Mouse (Mus musculus) 3134 (cell line): ENCODE data around the gene Hoxb9.

Experiments
- DNase-seq: peaks from one replicate; pipeline ENCODE4 v3.0.0-alpha.2; 2011; ENCODE audit warnings: low spot score; ENCODE audit not compliant: insufficient read length; ENCODE audit errors: extremely low read depth

Gene Hoxb9

GRCm38 (mm10) chr11:96270996-96271540, at the start of gene Hoxb9:
Hoxb9 (plus strand) TSS chr11:96271457.
- DNase-seq = peak; percentile 88

- no peak for DNase-seq
Observed at GRCm38 (mm10) chr11:96223813-96224212, 47.4 kb upstream of the Hoxb9 start.

- DNase-seq = no peak
Observed at GRCm38 (mm10) chr11:96227676-96228075, 43.6 kb upstream of the Hoxb9 start.

GRCm38 (mm10) chr11:96234906-96235305, 36.4 kb upstream of the Hoxb9 start:
- peak; percentile 59 for DNase-seq

- peak; percentile 32 for DNase-seq
Observed at GRCm38 (mm10) chr11:96240211-96240610, 31.0 kb upstream of the Hoxb9 start.

GRCm38 (mm10) chr11:96250901-96251300, 20.4 kb upstream of the Hoxb9 start:
- peak; percentile 73 for DNase-seq

- peak; percentile 73 for DNase-seq
Observed at GRCm38 (mm10) chr11:96251480-96252031, 19.7 kb upstream of the Hoxb9 start.

GRCm38 (mm10) chr11:96252541-96253120, 18.6 kb upstream of the Hoxb9 start:
- no peak for DNase-seq

GRCm38 (mm10) chr11:96254221-96254620, 17.0 kb upstream of the Hoxb9 start:
- DNase-seq = no peak

- DNase-seq = no peak
Observed at GRCm38 (mm10) chr11:96255111-96255995, 15.9 kb upstream of the Hoxb9 start.

- DNase-seq = no peak
Observed at GRCm38 (mm10) chr11:96255996-96256445, 15.2 kb upstream of the Hoxb9 start.

- DNase-seq = no peak
Observed at GRCm38 (mm10) chr11:96257141-96257540, 14.1 kb upstream of the Hoxb9 start.

- no peak for DNase-seq
Observed at GRCm38 (mm10) chr11:96259038-96259437, 12.2 kb upstream of the Hoxb9 start.

- no peak for DNase-seq
Observed at GRCm38 (mm10) chr11:96259511-96259910, 11.7 kb upstream of the Hoxb9 start.

GRCm38 (mm10) chr11:96260310-96260970, 10.8 kb upstream of the Hoxb9 start:
- DNase-seq = peak; percentile 87

GRCm38 (mm10) chr11:96261323-96261890, 9.8 kb upstream of the Hoxb9 start:
- peak; percentile 93 for DNase-seq

- DNase-seq = no peak
Observed at GRCm38 (mm10) chr11:96262262-96262830, 8.9 kb upstream of the Hoxb9 start.

- no peak for DNase-seq
Observed at GRCm38 (mm10) chr11:96263636-96264389, 7.4 kb upstream of the Hoxb9 start.

- no peak for DNase-seq
Observed at GRCm38 (mm10) chr11:96264390-96265020, 6.8 kb upstream of the Hoxb9 start.
